Mouse (Mus musculus) lung, postnatal 36 days (tissue): ENCODE measurements at regions not wholly inside any gene's neighbourhood (a gene's known extent, or its start where the extent isn't known, plus 50 kb on each side); places are given as distances from the start of the nearest gene placed in this dataset.
"Not testable (repeated sequence)": the region's sequence is repeated elsewhere in the genome, so short reads cannot be mapped to it uniquely, and the experiment has no call there.

Experiments used
- DNase-seq: peaks from one replicate; pipeline ENCODE4 v3.0.0; 2022; ENCODE audit warnings: mixed read lengths

DNA sequence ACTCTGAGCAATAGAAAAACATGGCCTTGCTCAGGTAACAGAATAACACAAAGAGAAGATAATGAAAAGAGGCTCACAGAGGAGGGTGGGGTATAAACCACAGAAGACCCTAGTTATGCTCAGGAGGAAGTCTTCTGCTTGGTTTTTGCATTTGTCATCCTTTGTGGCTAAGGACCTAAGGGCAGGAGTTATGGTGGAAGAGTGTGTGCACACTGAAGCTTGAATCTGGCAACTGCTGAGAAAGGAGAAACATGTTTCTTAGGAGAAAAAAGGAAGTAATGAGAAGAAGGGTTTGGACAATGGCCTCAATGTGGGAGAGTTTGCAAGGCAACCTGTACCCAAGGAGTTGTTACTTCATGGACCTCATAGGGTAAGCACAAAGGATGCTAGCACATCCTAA is 106.8 kb upstream of the Nyap2 start:
- no peak for DNase-seq

DNA sequence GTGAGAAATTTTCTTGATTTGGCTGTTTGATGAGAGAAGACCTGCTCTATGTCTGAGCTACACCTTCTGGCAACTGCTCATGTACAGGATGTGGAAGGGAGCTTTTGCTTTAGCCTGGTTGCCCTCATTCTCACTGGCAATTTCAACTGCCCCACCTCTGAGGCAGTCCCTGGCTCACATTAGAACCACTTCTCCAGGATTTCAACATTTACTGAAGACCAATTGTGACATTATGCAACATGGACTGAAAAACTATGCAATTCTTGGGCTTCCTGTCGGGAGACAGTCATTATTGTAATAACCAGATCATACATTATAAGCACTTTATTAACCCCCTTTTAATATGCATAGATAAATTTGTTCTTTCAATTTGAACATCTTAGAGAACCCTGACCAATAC is 107.6 kb upstream of the Nyap2 start:
- DNase-seq: no peak

DNA sequence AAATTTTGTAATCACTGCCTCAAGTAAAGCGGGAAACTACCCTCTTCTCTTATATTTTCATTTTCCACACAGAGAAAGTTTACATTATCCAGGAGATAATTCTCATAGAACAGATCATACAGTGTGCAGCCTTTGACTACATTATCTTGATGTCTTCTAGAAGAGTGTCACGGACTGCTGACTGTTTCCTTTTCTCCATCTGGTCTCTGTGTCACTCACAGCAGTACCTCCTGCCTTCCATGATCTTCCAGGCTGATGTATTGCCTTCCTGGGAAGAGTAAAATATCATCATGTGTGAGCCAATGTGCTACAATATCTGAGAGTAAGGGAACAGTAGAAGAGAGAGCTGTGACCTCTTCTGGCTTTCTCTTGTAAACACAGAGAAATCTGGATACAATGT is 111.0 kb upstream of the Nyap2 start:
- no peak for DNase-seq

DNA sequence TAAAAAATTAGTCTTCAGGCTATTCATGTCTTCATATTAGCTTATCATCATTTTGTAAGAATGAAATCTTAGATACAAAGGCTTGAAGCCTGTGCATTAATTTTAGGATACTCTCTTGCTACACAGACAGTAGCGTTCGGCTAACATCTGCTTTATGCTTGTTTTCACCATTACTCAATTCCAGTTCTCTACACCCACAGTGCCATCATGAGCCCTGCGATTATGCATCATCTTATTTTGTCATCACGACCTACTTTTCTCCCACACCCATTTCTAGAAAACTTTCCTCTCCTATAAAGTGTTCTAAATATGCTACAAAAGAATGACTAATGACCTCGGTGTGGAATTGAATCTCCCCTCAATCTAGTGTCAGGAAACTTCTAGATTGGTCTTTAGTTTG is 112.4 kb upstream of the Nyap2 start:
- no peak for DNase-seq

DNA sequence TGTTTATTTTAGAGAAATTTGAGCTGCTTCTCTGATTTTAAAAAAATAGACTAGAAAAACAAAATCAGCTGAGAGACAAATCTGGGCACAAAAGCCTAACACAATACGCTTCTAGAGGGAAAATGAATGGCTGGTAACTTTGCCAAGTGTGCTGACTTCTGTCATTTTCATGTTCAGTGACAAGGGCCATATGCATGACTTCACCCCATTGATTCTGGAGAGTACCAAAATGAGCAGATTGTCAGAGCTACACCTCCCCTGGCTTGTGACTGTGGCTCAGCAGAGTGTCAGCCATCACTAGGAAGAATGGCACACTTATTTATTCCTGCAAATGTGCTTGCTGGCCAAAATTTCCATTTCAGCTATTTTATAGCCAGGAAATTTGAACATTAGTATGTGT is 112.9 kb upstream of the Nyap2 start:
- no peak for DNase-seq

DNA sequence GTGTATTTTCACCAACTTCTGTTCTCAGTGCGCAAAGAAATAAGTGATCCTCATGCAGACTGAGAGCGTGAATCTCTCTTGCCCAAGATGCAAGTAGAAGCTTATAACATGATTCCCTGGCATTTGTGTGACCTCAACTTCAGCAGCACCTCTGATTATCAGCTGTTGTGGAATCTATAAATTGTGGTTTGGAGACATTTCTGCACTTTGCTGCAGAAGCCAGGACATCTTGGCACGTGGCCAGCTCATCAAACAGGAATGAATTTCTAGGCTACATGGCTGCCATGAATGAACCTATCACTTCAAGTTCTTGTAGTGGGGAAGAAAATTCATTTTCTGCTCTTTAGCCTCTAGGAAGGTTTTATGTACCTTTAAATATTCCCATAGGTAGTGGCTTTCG is 126.3 kb upstream of the Nyap2 start:
- no peak for DNase-seq

DNA sequence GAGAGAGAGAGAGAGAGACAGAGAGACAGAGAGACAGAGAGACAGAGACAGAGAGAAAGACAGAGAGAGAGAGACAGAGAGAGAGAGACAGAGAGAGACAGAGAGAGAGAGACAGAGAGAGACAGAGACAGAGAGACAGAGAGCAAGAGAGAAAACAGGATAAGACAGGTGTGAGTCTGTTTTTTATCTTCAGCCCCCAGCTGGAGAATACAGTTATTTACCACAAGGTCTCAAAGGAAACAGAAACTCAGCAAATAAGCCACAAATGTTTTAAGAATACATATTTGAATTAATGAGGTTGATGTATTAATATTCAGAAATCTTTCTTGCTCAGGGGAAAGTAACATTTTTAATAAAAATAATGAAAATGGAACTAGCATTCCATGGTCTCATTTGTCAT is 130.7 kb upstream of the Nyap2 start:
- not testable (repeated sequence) for DNase-seq

DNA sequence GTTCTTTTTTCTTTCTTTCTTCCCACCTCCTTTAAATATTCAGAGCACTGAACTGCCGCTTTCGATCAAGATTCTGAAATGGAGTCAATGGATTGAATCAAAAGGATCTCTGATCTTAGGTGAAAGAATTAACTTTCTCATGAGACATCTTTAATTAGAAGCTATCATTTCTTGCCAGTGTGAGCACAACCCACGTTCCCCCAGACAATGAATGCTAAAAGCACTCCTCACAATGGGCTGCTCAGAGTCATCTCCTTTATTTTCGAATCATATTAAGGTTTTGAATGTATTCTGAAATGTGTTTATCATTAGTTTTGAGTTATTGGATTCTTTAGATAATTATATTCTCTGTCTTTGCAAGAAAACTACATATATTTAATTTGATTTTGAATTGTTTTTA is 137.4 kb upstream of the Nyap2 start:
- no peak for DNase-seq

DNA sequence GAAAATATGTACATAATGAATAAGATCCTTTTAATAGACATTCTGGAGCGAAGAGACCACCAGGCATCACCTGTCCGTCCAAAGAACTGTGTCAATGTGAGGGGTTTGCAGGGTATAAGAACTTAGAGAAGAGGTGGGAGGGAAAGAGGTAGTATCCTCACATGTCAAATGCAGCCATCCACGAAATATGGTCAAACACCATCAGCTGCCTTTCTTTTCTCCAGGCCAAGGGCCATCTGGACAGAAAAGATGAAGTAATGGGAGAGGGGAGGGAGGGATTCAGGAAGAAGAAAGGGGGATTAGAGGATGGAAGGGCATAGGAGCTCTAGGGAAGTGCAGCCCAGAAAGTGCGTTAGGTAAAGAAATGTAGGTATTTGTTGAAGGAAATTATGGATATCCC is 141.0 kb upstream of the Dock10 start:
- DNase-seq: no peak

DNA sequence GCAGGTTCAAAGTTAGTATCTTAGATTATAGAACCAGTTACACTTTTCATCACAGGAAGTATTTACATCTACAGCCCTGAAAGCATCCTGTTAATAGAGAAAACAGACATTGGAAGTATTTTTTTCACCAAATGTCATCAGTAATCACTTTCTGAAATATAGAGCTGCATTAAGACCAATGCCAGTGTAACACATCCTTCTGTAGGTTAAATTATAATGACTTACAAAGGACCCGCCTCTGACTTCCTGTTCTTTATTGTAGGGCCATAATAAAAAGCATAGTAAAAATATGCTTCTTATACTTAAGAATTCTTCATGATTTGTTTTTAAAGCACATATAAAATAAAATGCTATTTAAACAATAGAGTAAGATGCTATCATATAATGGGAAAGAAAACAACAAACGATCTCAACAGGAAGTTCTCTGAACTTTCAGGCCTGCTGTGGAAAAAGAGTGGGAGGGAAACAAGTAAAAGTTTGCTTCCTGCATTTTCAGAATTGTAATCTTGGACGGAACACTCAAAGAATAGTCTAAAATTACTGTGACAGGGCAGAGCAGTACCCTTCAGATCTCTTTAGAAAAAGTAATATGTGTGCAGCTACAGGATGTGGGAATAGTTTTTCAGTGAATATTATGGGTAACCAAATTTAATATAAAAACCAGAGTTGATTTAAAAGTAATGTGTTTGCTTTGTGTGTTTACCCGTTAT is 116.0 kb upstream of the Dock10 start:
- no peak for DNase-seq

DNA sequence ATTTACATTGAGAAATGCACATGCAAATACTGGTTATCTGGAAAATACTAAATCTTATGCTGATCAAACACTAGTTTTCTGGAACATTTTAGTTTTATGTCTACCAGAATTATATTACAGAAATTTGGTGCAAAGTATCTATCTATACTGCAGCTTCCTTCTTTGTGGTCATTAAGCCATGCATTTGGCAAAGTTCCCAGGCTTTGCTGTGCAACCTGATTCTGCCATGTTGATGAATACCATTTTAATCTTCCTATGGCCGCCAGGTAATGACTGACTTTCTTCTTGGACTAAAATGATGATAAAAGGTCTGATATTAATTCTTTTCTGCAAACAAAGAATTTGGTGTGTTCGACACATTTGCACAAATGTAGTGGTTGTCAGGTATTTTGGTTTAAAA is 115.3 kb upstream of the Dock10 start:
- DNase-seq: no peak

DNA sequence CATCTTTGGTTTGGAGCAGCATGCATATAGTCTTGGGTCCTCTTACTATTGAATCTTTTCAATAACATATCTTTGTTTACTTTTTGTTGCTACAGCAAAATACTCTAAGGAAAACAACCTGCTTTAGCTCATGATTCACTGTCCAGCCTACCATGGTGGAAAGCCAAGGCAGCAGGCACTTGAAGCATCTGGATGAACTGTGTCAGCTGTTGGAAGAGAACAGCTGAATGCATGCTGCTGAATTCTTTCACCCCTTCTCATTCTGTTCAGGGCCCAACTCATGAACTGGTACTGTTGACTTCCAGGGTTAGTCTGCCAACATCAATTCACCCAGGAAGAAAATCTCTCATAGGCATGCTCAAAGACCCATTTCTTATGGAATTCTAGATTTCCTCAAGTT is 110.5 kb upstream of the Dock10 start:
- DNase-seq: peak; percentile 21

DNA sequence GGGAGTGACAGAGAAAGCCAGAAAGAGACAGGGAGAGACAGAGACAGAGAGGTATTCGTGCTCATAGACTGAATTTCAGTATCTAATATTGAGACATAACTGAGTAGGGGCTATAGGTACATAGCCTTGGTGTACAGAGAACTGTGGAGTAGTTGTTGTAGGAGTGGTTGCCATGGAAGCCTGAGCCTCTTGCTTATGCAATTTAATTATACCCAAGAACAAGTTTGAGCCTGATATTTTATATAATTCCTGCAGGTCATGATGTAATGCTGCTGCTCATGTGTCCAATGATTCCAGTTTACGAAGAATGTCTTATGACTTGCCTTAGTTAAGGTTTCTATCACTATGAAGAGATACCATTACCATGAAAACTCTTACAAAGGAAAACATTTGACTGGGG is 98.7 kb upstream of the Dock10 start:
- DNase-seq: no peak

DNA sequence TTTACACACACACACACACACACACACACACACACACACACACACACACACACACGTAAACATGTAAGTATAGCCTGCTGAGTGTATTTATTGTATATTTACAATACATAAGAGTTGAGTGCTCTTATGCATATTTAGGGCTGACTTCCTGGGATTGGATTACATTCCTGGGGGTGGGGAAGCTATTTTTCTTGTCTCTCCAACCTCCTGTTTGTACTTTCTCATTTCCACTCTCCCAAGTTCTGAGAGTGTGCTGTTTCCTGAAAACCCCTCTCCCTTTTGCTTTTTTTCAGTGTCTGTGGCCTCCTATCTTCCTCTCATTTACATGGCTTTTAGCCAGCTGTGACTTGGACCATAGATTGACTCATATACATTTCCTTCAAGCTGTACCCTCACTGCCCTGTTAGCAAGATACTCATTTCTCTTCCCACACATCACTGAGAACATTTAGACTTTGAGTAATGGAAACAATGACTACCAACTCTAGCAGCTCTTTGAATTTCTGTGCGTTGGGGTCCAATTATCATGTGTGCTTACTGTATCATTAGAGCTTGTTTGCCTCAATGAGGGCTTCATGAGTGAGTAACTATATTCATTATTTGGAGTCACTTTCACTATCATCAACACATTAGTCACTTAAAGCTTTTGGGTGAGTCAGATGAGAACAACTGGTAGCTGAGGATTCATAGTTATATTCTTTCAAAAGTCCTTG is 96.8 kb upstream of the Dock10 start:
- DNase-seq: no peak

DNA sequence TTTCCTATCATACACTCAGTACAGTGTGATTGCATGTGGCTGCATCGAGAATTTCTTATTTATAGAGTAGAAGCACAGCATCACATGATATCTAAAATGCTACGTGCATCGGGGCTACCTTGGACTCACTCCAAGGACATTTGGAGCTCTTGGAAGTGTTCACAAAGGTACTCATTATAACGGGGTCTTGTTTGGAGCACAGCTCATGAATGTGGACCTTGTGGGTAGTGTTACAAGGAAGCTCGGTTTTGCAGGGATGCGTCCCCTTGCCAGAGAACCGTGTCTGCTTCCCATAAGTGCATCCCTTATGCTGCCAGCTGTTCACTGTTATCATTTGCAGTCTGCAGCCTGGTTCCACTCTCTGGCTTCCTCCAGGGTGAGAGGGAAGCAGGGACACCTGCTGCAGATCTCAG is 96.0 kb upstream of the Dock10 start:
- peak; percentile 19 for DNase-seq

DNA sequence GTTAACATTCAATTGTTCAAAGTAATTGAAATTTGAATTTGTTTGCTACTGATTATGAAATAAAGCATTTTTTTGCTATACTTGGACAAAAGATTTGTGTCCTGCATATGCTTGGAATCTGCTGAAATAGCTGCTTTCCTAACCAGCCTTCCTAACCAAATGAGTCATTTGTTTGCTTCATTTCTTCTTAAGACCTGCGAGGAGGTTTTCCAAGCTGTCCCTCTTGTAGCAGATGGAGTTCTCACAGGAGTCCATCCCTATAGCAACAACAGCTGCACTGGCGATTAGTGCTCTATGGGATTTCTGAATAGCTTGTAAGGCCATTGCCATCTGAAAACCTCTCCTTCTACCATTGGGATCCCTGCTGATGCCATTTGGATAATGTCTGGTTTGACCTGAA is 94.4 kb upstream of the Dock10 start:
- peak; percentile 1 for DNase-seq

DNA sequence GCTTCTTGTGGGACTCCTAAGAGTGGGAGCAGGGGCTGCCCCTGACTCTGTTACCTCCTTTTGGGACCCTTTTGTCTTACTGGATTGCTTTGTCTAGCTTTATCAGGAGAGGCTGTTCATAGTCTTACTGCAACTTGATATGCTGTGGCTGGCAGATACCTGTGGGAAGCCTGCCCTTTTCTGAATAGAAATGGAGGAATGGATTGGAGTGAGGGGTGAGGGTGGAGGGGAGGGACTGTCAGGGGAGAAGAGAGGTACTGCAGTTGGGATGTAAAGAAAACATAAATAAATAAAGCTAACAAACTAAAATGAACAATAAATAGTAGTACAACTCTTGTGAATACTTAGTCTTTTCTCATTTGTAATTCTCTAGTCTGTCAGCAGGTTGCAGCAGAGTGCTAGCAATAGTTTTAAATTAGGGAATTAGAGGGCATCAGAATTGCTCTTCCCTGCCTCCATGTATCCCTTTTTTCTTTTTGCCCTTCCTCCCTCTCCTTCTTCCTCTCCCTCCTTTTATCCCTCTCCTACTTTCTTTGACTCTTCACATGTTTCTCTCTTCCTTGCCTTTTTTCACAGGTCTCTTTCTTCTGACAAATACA is 72.0 kb upstream of the Dock10 start:
- peak; percentile 10 for DNase-seq

DNA sequence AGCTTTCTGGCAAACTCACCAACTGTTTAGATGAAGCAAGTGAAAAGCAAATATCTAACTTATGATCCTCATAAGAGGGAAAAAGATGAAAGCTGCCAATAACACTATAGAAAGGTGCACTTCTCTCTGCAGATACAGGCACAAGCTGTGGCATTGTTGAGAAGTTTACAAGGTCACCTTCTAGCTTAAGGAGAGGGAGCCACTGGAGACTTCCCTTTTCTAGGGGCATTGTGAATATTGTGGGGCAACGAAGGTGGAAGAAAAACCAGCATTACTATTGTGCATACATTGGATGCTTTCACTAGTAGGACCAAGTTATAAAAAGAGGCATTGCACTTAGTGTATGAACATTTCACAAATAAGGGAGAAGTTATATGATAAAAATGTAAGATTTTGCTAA is 68.1 kb upstream of the Dock10 start:
- no peak for DNase-seq

DNA sequence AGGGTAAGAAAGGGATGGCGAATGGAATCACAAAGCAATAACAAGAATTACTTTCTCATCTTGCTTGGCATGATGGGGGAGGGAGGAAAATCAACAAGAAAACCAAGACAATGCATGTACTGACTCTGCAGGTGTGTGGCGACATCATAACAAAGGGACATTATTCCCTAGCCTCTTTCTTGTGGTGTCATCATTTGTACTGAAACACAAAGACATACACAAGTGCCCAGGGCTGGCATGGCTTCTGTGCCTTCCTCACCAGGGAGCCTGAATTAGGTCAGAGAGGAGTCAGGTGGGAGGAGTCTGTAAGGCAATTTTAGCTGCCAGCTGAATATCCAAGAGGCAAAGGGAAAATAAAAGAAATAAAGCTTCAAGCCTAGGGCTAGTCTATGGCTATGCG is 65.6 kb upstream of the Dock10 start:
- DNase-seq: no peak

DNA sequence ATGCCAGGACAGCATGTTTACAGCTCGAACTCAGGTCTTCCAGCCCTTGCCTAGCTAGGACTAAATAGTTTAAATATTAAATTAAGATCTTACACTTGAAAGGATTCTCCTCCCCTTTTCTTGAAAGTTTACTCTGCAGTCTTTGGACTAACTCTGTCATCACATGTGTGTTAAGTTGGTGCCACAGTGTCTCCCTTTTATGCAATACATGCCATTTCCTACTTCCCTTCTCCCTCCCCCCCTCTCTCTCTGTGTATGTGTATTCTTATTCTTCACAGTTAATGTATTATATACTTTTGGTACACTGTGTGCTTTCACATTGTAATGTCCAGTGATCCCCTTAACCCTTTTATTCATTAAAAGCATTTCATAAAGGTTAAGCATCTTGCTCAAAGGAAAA is 63.9 kb upstream of the Dock10 start:
- no peak for DNase-seq

DNA sequence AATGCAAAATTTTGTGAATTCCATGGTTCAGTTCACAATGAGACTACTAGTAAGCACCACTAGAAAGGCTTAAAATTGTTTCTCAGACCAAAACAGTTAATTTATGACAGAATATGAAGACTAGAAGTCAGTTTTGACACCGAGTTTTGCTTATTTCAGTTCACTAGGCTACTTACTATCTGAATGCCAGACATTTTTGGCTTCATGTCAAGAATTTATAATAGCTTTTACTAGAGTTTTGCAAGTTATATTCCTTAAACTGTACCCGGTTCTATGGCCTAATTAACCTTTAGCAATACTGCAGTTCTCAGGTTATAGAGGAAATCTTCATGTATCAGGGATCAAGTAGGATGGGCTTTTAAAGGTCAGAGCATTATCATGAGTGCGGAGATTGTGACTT is 54.6 kb upstream of the Dock10 start:
- no peak for DNase-seq
